Mouse (Mus musculus) hindbrain, embryonic 11.5 days (tissue): Measurements from ENCODE around the gene Gata2. TPM values are rescaled to one million over a fixed set of nuclear protein-coding genes. Genes with fewer than 3 reads are reported as not detected.

Experiments used
- ATAC-seq: fragments of 200-750 bp; cut with Nextera tagmentation; 2 replicates; pipeline ENCODE4 v1.8.0; 2017; ENCODE audit warnings: mild to moderate bottlenecking, moderate TSS enrichment, moderate library complexity; ENCODE audit not compliant: low FRiP score
- DNase-seq: peaks from one replicate; pipeline ENCODE4 v3.0.0-alpha.2; 2015; ENCODE audit warnings: low spot score
- H3K27ac ChIP-seq: fragments of 300-500 bp; sonication (generic); 2 replicates; pipeline ENCODE4 v1.5.1; 2014; ENCODE audit warnings: mild to moderate bottlenecking, low read depth, low read length
- H3K27me3 ChIP-seq: fragments of 300-500 bp; sonication (generic); 2 replicates; pipeline ENCODE4 v1.6.1; 2014; ENCODE audit warnings: mild to moderate bottlenecking, low read length, moderate library complexity, mixed read lengths; ENCODE audit not compliant: control insufficient read depth, insufficient read depth
- H3K36me3 ChIP-seq: fragments of 300-500 bp; sonication (generic); 2 replicates; pipeline ENCODE4 v1.6.1; 2014; ENCODE audit warnings: mild to moderate bottlenecking, low read length, moderate library complexity, mixed read lengths; ENCODE audit not compliant: control insufficient read depth, insufficient read depth
- H3K4me1 ChIP-seq: fragments of 300-500 bp; sonication (generic); replicated peaks from 2 replicates; pipeline ENCODE4 v1.6.1; 2014; ENCODE audit warnings: low read length, mixed read lengths; ENCODE audit not compliant: control insufficient read depth, insufficient read depth
- H3K4me2 ChIP-seq: fragments of 300-500 bp; sonication (generic); replicated peaks from 2 replicates; pipeline ENCODE4 v1.6.1; 2014; ENCODE audit warnings: mild to moderate bottlenecking, low read depth, low read length
- H3K4me3 ChIP-seq: fragments of 300-500 bp; sonication (generic); 2 replicates; pipeline ENCODE4 v1.5.1; 2014; ENCODE audit warnings: low read depth, low read length
- H3K9ac ChIP-seq: fragments of 300-500 bp; sonication (generic); 2 replicates; pipeline ENCODE4 v1.6.1; 2014; ENCODE audit warnings: low read depth, low read length
- H3K9me3 ChIP-seq: fragments of 300-500 bp; sonication (generic); 2 replicates; pipeline ENCODE4 v1.6.1; 2016; ENCODE audit warnings: low read length; ENCODE audit not compliant: control insufficient read depth
- WGBS: fragments of 180-500 bp; shearing (Covaris S2); extraction: QIAGEN DNeasy Blood & Tissue Kit; methylation state at CpG from one replicate; pipeline ENCODE4 v1.1.7; 2014; 5-methylcytosine and 5-hydroxymethylcytosine counted together
- polyA plus RNA-seq: library from polyadenylated mRNA; unstranded; fragments of >200 nt; fragmentation: Nextera tagmentation; extraction: Ambion mirVana; gene quantifications from 2 replicates; pipeline ENCODE4 v1.2.1, GENCODE M21; 2014

The Gata2 gene
- polyA plus RNA-seq, 1 experiment from 2014 or later = 26.3 TPM

DNA sequence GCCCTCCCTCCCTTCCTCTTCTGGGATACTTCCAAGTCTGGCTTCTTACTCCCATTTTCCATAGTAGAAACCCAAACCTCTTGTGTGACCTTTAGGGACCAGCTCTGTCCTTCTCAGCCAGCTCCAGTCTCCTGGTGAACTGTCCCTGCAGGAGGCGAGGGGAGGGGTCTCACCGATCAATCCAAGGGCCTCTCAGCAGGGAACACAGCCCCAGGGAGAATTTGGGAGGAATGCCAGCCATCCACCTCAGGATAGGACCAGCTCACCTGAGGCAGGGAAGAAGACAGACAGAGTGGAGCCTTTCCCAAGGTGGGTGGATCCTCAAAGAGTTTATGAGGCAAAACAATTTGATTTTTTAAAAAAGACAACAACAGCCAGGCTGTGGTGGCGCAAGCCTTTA is 16.5 kb downstream of the Gata2 start:
- no peak overlapping the region for H3K4me3 ChIP-seq
- no peak overlapping the region for H3K9ac ChIP-seq
- DNase-seq (no peak), ATAC-seq (no peak)
- no peak overlapping the region for H3K4me2 ChIP-seq
- peaks cover 26% of the 10 kb centered on the region for H3K27me3 ChIP-seq
- no peaks in the 10 kb centered on the region for H3K9me3 ChIP-seq
- H3K4me1 ChIP-seq = no peaks in the 10 kb centered on the region
- no peaks in the 10 kb centered on the region for H3K36me3 ChIP-seq
- H3K27ac ChIP-seq = no peak overlapping the region
- WGBS = 64% methylated on average over 3 of the region's 3 CpGs

DNA sequence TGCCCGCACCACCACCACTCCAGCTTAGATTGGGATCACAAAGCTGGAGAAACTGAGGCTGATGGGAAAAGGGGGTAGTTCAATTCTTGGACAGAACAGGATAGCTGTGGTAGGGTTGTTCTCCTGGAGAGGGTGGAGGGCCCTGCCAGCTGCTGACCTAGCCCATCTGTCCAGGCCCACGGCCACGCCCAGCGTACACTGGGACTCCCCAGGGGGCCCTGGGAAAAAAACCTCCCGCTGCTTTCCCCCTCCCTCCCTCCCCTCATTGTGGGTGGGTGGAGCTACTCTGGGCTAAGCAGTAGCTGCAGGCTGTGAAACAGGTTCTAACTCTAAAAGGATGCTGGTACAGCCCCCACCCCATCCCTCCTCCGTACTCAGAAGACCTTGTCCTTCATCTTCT is 22.1 kb downstream of the Gata2 start:
- H3K9me3 ChIP-seq = no peaks in the 10 kb centered on the region

DNA sequence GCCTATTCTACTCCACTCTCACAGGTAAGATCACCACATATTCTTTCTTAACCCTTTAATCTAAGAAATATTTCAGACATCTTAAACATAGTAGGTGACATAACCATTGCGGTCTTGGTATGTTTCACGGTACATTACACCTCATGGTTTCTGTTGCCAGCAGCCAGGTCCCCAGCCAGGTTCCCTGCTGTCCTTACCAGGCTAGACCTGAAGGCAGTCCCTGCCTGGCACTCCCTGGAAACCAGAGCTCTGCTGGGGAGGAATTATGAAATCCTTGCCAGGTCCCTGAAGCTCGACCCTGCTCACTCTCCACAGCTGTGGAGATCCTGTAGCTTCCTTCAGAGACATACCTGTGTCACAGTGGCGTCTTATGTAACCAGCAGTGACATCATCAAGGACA is 22.5 kb downstream of the Gata2 start:
- Histone ChIP-seq H3K4me1 (no peaks in the 10 kb centered on the region), H3K36me3 (no peaks in the 10 kb centered on the region), H3K27me3 (no peaks in the 10 kb centered on the region), H3K4me2 (no peak overlapping the region), H3K27ac (no peak overlapping the region), H3K9me3 (no peaks in the 10 kb centered on the region), H3K4me3 (no peak overlapping the region), H3K9ac (no peak overlapping the region)
- 77% methylated on average over 4 of the region's 4 CpGs for WGBS
- ATAC-seq (no peak), DNase-seq (no peak)

More for the DNA sequence above, 22.1 kb downstream of the Gata2 start:
- DNase-seq (no peak), ATAC-seq (no peak)
- Histone ChIP-seq H3K9ac (no peak overlapping the region), H3K4me3 (no peak overlapping the region), H3K36me3 (no peaks in the 10 kb centered on the region), H3K4me1 (no peaks in the 10 kb centered on the region), H3K27me3 (no peaks in the 10 kb centered on the region), H3K4me2 (no peak overlapping the region), H3K27ac (no peak overlapping the region)
- 31% methylated on average over 6 of the region's 6 CpGs for WGBS

DNA sequence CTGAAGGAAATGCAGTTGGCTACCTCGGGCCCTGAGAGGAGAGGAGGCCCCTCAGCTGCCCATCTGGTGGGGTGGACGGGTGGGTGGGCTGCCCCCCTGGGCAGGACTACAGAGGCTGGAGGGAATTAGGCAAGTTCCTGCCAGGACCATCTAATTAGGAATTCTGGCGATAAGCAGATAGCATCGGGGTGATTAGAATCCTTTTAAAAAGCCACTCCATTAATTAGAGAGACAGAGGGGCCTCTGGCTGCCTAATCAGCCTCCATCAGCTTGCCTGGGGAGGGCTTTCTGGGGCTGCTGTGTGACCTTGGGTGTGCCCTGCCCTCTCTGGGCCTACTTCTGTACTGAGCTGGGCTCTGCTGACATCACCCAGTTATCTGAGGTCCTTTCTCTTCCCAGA is 25.4 kb downstream of the Gata2 start:
- DNase-seq (no peak), ATAC-seq (no peak)
- Histone ChIP-seq H3K4me1 (no peaks in the 10 kb centered on the region), H3K27ac (no peak overlapping the region), H3K4me2 (no peak overlapping the region), H3K27me3 (no peaks in the 10 kb centered on the region), H3K9me3 (no peaks in the 10 kb centered on the region), H3K4me3 (no peak overlapping the region), H3K36me3 (no peaks in the 10 kb centered on the region), H3K9ac (no peak overlapping the region)
- 33% methylated on average over 4 of the region's 4 CpGs for WGBS

DNA sequence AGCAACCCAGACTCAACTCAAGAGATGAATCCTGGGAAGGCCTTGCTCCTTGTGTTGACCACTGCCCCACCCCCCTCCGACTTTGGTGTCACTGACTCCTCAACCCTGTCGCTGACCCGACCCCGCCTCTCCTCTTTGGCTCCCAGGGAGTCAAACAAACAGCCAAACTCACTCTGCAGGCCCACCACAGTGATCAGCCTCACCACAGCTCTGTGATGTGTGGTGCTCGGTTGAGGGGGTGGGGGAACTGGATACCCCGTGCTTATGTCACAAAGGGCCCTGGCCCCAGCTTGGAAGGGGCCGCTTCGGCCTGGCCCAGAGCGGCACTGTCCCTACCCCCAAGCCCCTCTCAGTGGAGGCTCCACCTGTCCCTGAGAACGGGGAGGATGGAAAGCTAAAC is 28.3 kb downstream of the Gata2 start, which contains the start of gene Dnajb8:
Gene Dnajb8 (plus strand): TSS at position 301 of the 400 bp plus-strand sequence.
- Histone ChIP-seq H3K9ac (no peak within 1 kb of the TSS), H3K9me3 (no peaks in the 10 kb centered on the region), H3K4me1 (no peaks in the 10 kb centered on the region), H3K27me3 (no peaks in the 10 kb centered on the region), H3K4me3 (no peak within 1 kb of the TSS), H3K27ac (no peak within 1 kb of the TSS), H3K4me2 (no peak within 1 kb of the TSS), H3K36me3 (no peaks in the 10 kb centered on the region)
- 33% methylated on average over 10 of the region's 10 CpGs for WGBS
- ATAC-seq (no peak), DNase-seq (no peak)

DNA sequence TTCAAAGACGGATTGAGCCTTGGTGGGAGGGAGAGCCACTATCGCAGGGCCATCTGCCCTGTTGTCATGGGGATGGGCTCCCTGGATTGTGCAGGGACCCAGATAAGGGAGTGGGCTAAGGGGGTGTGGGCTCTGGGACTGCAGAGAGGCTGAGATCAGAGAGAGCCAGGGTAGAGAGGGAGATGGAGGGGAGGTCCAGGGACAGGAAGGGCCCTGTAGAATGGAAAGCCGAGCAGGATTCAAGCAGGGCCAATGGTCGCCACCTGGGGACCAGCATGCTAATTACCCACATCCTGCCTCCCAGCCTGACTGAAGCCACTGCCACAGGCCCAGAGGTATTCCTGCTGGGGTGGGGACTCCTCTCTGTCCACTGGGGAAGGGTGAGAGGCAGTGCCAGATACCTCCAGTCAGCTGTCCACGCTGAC is 32.9 kb downstream of the Gata2 start:
- WGBS = 22% methylated on average over 5 of the region's 5 CpGs

DNA sequence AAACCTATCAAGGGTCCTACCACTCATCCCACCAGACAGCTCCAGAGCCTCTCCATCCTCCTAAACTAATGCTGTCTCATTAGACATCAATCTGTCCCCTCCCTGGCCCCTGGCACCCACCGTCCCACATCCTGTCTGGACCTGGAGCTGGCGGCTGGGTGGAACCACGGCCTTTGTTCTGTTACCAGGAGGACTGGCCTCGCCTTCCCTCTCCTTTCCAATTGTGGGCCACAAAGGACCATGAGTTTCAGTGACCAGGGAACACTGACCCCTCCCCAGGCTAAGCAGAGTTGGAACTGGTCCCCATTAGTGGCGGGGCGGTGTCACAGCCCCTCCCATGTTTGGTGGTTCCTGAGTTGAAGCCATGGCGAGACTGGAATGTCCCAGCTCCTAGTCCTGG is 33.8 kb downstream of the Gata2 start:
- WGBS = 63% methylated on average over 7 of the region's 7 CpGs
- no peak overlapping the region for H3K4me3 ChIP-seq
- H3K27me3 ChIP-seq = 0 out of 2 replicates have a peak, but pooled peaks cover 2% of the 10 kb centered on the region
- no peak for ATAC-seq
- H3K4me1 ChIP-seq = no peaks in the 10 kb centered on the region
- no peaks in the 10 kb centered on the region for H3K9me3 ChIP-seq
- no peak overlapping the region for H3K9ac ChIP-seq
- no peak overlapping the region for H3K4me2 ChIP-seq
- H3K27ac ChIP-seq = no peak overlapping the region
- no peak for DNase-seq
- no peaks in the 10 kb centered on the region for H3K36me3 ChIP-seq

More for the DNA sequence above, 32.9 kb downstream of the Gata2 start:
- peak; percentile 58 for DNase-seq
- no peak overlapping the region for H3K4me3 ChIP-seq
- no peaks in the 10 kb centered on the region for H3K4me1 ChIP-seq
- no peaks in the 10 kb centered on the region for H3K36me3 ChIP-seq
- H3K27ac ChIP-seq = no peak overlapping the region
- no peak overlapping the region for H3K9ac ChIP-seq
- H3K27me3 ChIP-seq = 0 out of 2 replicates have a peak, but pooled peaks cover 1% of the 10 kb centered on the region
- ATAC-seq = peak; percentile 88
- no peaks in the 10 kb centered on the region for H3K9me3 ChIP-seq
- no peak overlapping the region for H3K4me2 ChIP-seq

DNA sequence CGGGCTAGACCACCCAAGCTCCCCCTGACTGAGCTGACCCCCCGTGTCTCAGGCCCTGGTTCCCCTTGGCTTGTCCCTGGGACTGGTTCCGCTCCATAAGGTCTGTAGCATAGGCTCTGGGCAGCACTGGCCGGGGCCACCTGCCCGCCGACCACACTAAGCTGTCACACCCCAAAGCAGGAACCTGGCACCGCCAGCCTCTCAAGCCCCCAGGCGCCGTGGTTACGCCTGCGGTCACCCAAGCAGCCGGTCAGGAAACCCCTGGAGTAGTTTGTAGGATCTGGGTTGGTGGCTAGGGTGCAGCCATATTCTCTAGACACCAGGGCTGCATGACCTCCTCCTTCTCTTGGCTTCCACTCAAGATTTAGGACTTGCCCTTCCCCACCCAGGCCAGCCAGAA is 35.5 kb downstream of the Gata2 start:
- no peaks in the 10 kb centered on the region for H3K4me1 ChIP-seq
- no peaks in the 10 kb centered on the region for H3K36me3 ChIP-seq
- H3K27me3 ChIP-seq = peaks cover 5% of the 10 kb centered on the region; the same call in 1 of the 2 replicates
- no peak overlapping the region for H3K9ac ChIP-seq
- no peak overlapping the region for H3K27ac ChIP-seq
- 82% methylated on average over 12 of the region's 12 CpGs for WGBS
- no peak for ATAC-seq
- H3K9me3 ChIP-seq = no peaks in the 10 kb centered on the region
- no peak overlapping the region for H3K4me2 ChIP-seq
- DNase-seq = no peak
- no peak overlapping the region for H3K4me3 ChIP-seq

DNA sequence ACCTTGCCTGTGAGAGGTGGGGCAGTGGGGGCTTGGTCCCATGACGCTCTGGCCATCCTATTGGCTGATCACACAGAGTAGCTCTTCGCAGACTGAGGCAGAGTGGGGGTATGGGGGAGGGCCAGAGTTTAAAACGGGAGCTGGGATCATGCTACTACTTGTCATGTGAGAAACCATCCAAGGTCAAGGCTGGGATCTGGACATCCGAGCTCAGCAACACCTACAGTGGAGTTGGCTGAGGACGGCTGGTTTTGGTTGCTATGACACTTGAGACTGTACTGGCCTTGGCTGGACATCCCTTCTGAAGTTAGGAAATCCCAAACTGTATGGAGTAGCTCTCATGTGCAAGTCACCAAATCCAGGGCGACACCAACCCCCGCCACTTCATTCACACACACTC is 38.1 kb downstream of the Gata2 start:
- no peak for ATAC-seq
- no peak overlapping the region for H3K4me2 ChIP-seq
- peaks cover 14% of the 10 kb centered on the region for H3K27me3 ChIP-seq
- 81% methylated on average over 7 of the region's 7 CpGs for WGBS
- H3K27ac ChIP-seq = no peak overlapping the region
- no peak overlapping the region for H3K9ac ChIP-seq
- H3K36me3 ChIP-seq = no peaks in the 10 kb centered on the region
- DNase-seq = no peak
- peaks cover 13% of the 10 kb centered on the region for H3K4me1 ChIP-seq
- no peaks in the 10 kb centered on the region for H3K9me3 ChIP-seq
- no peak overlapping the region for H3K4me3 ChIP-seq
